8 mouse cellular contexts compared by ENCODE assay signal in the genomic region with DNA sequence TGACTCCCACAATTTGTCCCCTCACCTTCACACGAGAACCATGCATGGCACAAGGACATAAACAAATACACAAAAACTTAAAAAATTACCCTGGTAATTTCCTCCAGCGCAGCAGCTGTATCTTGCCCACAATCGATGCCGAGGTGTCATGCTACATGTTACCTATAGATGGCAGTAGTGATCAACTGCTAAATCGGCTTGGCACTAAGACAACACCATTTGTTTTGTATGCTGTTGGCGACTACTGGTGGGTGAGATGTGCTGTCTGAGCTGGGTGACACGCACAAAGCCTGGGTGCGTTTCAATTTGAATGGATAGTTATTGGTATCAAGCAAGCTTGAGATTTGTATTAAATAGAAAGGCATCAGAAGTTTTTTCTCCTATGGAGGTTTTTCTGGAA. TPM values are rescaled to one million over a fixed set of nuclear protein-coding genes. Genes with fewer than 3 reads are reported as not detected.
DNase-seq lines count a peak whose midpoint lies in the region; ATAC-seq lines count a peak whose summit lies in the region.

No protein-coding gene starts in this region.

- no peak overlapping the region for H3K9ac ChIP-seq in forebrain, embryonic 15.5 days (replicated peaks)

- ATAC-seq in forebrain, embryonic 15.5 days (replicated peaks) = peak; percentile 72

- no peaks in the 10 kb centered on the region for H3K36me3 ChIP-seq in forebrain, embryonic 15.5 days
- H3K36me3 ChIP-seq in midbrain, embryonic 10.5 days = no peaks in the 10 kb centered on the region

- no peaks in the 10 kb centered on the region for H3K9me3 ChIP-seq in forebrain, embryonic 15.5 days
- 0 out of 2 replicates have a peak, but pooled peaks cover 8% of the 10 kb centered on the region for H3K9me3 ChIP-seq in midbrain, embryonic 10.5 days (replicated peaks)

- 0 out of 2 replicates have a peak, but pooled peaks cover 3% of the 10 kb centered on the region for H3K4me1 ChIP-seq in forebrain, embryonic 15.5 days
- H3K4me1 ChIP-seq in midbrain, embryonic 10.5 days = peaks cover 5% of the 10 kb centered on the region; the same call in 1 of the 2 replicates

- no peak overlapping the region for H3K4me2 ChIP-seq in forebrain, embryonic 15.5 days (replicated peaks)

- DNase-seq in urinary bladder, postnatal 14 days (ENCODE audit: low spot score) = peak; percentile 40
- no peak for DNase-seq in urinary bladder, adult 18-20 months (ENCODE audit: low spot score in 2 of 2)
- peak; percentile 27 to 40 for DNase-seq in cerebellum, adult 18-20 months
- DNase-seq in induced T-regulatory cell, adult 2 months (ENCODE audit: low read depth) = peak; percentile 86
- peak; percentile 21 to 33 for DNase-seq in left cerebral cortex, adult 8-10 months (ENCODE audit: low spot score in 2 of 2)
- DNase-seq in midbrain, embryonic 10.5 days (ENCODE audit: low spot score) = peak; percentile 60
- peak; percentile 51 to 61 for DNase-seq in spleen, postnatal 36 days (ENCODE audit: low spot score in 2 of 2)

- H3K27ac ChIP-seq in forebrain, embryonic 15.5 days (replicated peaks) = no peak overlapping the region
- H3K27ac ChIP-seq in midbrain, embryonic 10.5 days (replicated peaks) = no peak overlapping the region

- H3K4me3 ChIP-seq in forebrain, embryonic 15.5 days = no peak overlapping the region
- H3K4me3 ChIP-seq in midbrain, embryonic 10.5 days = no peak overlapping the region

- 5% methylated on average over 8 of the region's 8 CpGs for WGBS in forebrain, embryonic 15.5 days
- WGBS in midbrain, embryonic 10.5 days = 15% methylated on average over 8 of the region's 8 CpGs

- H3K27me3 ChIP-seq in forebrain, embryonic 15.5 days = no peaks in the 10 kb centered on the region
- peaks cover 17% of the 10 kb centered on the region; the same call in 1 of the 2 replicates for H3K27me3 ChIP-seq in midbrain, embryonic 10.5 days (ENCODE audit: low read depth, poor library complexity, severe bottlenecking)

RNA-seq across cellular contexts. Expression of gene Cldn10, which starts 32.4 kb away (rescaled TPM):
- polyA plus RNA-seq in forebrain, embryonic 15.5 days (2015; fragmentation: Nextera tagmentation; extraction: Ambion mirVana) = 0.93 and 1.4 TPM in 2 replicates
- total RNA-seq in left cerebral cortex, adult 8-10 months (2022) = 10 to 100 TPM; 21.3 to 33.1 (median 30.4) TPM
- polyA plus RNA-seq in midbrain, embryonic 10.5 days (2016; fragmentation: Nextera tagmentation; extraction: Ambion mirVana) = 0.99 and 1.4 TPM in 2 replicates

Comparison
In these comparisons a context has a peak if more than half of its experiments do, and no peak if none do; other contexts are left out.
1. DNase-seq: peak in urinary bladder, postnatal 14 days (single experiment), cerebellum, adult 18-20 months (2 of 2), induced T-regulatory cell, adult 2 months (single experiment), left cerebral cortex, adult 8-10 months (2 of 2), midbrain, embryonic 10.5 days (single experiment) and spleen, postnatal 36 days (2 of 2); none in urinary bladder, adult 18-20 months (0 of 2).